In the genomic region with DNA sequence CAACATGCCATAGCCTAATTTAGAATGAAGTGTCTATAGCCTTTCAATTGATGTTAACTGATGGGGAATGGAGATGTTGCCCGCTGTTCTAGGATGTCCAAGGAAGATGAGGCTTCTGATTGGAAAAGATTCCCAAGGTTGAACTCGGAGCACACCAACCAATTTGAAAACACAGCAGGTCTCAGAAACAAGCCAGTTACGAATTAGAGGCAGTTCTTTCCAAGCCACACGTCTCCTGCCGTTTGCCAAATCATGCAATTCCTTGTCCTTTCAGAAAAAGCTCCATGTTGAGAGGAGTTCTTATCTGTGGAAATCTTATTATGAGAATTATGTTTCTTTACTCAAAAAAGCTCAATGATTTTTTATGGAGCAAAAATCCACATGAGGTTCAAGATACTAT, we compare ENCODE assay signal across 23 mouse cellular contexts.
"Had no signal": no experiment of that assay in that cellular context is flagged by ENCODE, and none has a peak within 500 bp of the region (broad histone marks: within the 10 kb centered on the region; RNA-seq: fewer than 3 reads in every experiment).

No protein-coding gene starts in this region.

- ATAC-seq: liver, embryonic 12.5 days; midbrain, embryonic 13.5 days had no signal

- H3K4me1 ChIP-seq: limb, embryonic 12.5 days; limb, embryonic 15.5 days; liver, embryonic 12.5 days; liver, embryonic 15.5 days; lung, embryonic 15.5 days; megakaryocyte, embryonic 14.5 days; midbrain, embryonic 10.5 days; midbrain, embryonic 13.5 days; neural tube, embryonic 12.5 days; neural tube, embryonic 15.5 days; stomach, embryonic 15.5 days had no signal

- H3K4me2 ChIP-seq: limb, embryonic 12.5 days; limb, embryonic 15.5 days; liver, embryonic 12.5 days; liver, embryonic 15.5 days; lung, embryonic 15.5 days; midbrain, embryonic 13.5 days; neural tube, embryonic 12.5 days; neural tube, embryonic 15.5 days; stomach, embryonic 15.5 days had no signal

- H3K36me3 ChIP-seq: limb, embryonic 12.5 days; limb, embryonic 15.5 days; liver, embryonic 12.5 days; liver, embryonic 15.5 days; lung, embryonic 15.5 days; midbrain, embryonic 10.5 days; midbrain, embryonic 13.5 days; neural tube, embryonic 12.5 days; neural tube, embryonic 15.5 days; stomach, embryonic 15.5 days had no signal

- H3K27ac ChIP-seq: kidney, postnatal 0 days; layer of hippocampus, adult 2 months; limb, embryonic 12.5 days; limb, embryonic 15.5 days; liver, embryonic 12.5 days; liver, embryonic 15.5 days; lung, embryonic 15.5 days; midbrain, embryonic 10.5 days; midbrain, embryonic 13.5 days; neural tube, embryonic 12.5 days; neural tube, embryonic 15.5 days; stomach, embryonic 15.5 days had no signal

- H3K4me3 ChIP-seq: layer of hippocampus, adult 2 months; limb, embryonic 12.5 days; limb, embryonic 15.5 days; liver, embryonic 12.5 days; liver, embryonic 15.5 days; lung, embryonic 15.5 days; megakaryocyte, embryonic 14.5 days; midbrain, embryonic 10.5 days; midbrain, embryonic 13.5 days; neural tube, embryonic 12.5 days; neural tube, embryonic 15.5 days; stomach, embryonic 15.5 days had no signal

- DNase-seq: kidney, adult 2 months; kidney, postnatal 25 days; layer of hippocampus, adult 9-11 months; lung, adult 18-20 months; lung, postnatal 10 days; lung, postnatal 36 days; right cerebral cortex, adult 18-20 months; right cerebral cortex, postnatal 25 days; spleen, adult 18-20 months; thymus, postnatal 36 days had no signal

- H3K27me3 ChIP-seq: limb, embryonic 12.5 days; limb, embryonic 15.5 days; liver, embryonic 12.5 days; liver, embryonic 15.5 days; lung, embryonic 15.5 days; megakaryocyte, embryonic 14.5 days; midbrain, embryonic 13.5 days; neural tube, embryonic 12.5 days; neural tube, embryonic 15.5 days; stomach, embryonic 15.5 days had no signal

- H3K9me3 ChIP-seq: limb, embryonic 12.5 days; limb, embryonic 15.5 days; liver, embryonic 12.5 days; liver, embryonic 15.5 days; lung, embryonic 15.5 days; megakaryocyte, embryonic 14.5 days; midbrain, embryonic 10.5 days; midbrain, embryonic 13.5 days; neural tube, embryonic 12.5 days; neural tube, embryonic 15.5 days; stomach, embryonic 15.5 days had no signal

- H3K9ac ChIP-seq: limb, embryonic 12.5 days; limb, embryonic 15.5 days; liver, embryonic 12.5 days; liver, embryonic 15.5 days; lung, embryonic 15.5 days; midbrain, embryonic 13.5 days; neural tube, embryonic 12.5 days; neural tube, embryonic 15.5 days; stomach, embryonic 15.5 days had no signal
